Mouse (Mus musculus): Measurements from ENCODE around the gene Cyp2j8. TPM values are rescaled to one million over a fixed set of nuclear protein-coding genes. Genes with fewer than 3 reads are reported as not detected.
"Not testable (repeated sequence)": the region's sequence is repeated elsewhere in the genome, so short reads cannot be mapped to it uniquely, and the experiment has no call there.

The Cyp2j8 gene
- not detected for total RNA-seq (2021)
- long read RNA-seq, experiment 1 = 0 reads
- long read RNA-seq, experiment 2 = 0 reads

- intact Hi-C loops (cut with DNase I; ENCODE audit: low total_unique reads) = no loop called here
- DNase-seq = no peak
These were observed at the start of gene Cyp2j8 for GRCm38 (mm10) chr4:96507286-96507685. TSS of gene Cyp2j8 (minus strand) at chr4:96507386.

- intact Hi-C loops (cut with DNase I; ENCODE audit: low total_unique reads) = no loop called here
- DNase-seq = peak; percentile 30
These were observed 46.1 kb upstream of the Cyp2j8 start, which contains the start of gene Cyp2j6 for GRCm38 (mm10) chr4:96553133-96553819. TSS of gene Cyp2j6 (minus strand) at chr4:96553661.

- DNase-seq = no peak
- intact Hi-C loops (cut with DNase I; ENCODE audit: low total_unique reads) = no loop called here
These were observed 44.4 kb upstream of the Cyp2j8 start for GRCm38 (mm10) chr4:96551619-96552018.

GRCm38 (mm10) chr4:96545976-96546375 lies 38.8 kb upstream of the Cyp2j8 start:
- DNase-seq = no peak
- intact Hi-C loops (cut with DNase I; ENCODE audit: low total_unique reads) = no loop called here

GRCm38 (mm10) chr4:96525772-96526171 lies 18.6 kb upstream of the Cyp2j8 start:
- intact Hi-C loops (cut with DNase I; ENCODE audit: low total_unique reads) = no loop called here
- no peak for DNase-seq

- intact Hi-C loops (cut with DNase I; ENCODE audit: low total_unique reads) = no loop called here
- DNase-seq = no peak
These were observed 15.1 kb upstream of the Cyp2j8 start for GRCm38 (mm10) chr4:96522256-96522655.

GRCm38 (mm10) chr4:96510083-96510482 lies 2.9 kb upstream of the Cyp2j8 start:
- no peak for DNase-seq
- intact Hi-C loops (cut with DNase I; ENCODE audit: low total_unique reads) = no loop called here

- DNase-seq; intact Hi-C loops (cut with DNase I; ENCODE audit: low total_unique reads): not testable (repeated sequence)
These were observed 43.7 kb downstream of the Cyp2j8 start for GRCm38 (mm10) chr4:96463311-96464060.

Other genes with a start within 250 kb of the Cyp2j8 start
- not detected for gene Cyp2j11, start 158.7 kb downstream of the Cyp2j8 start, total RNA-seq (2021)
- gene Cyp2j6, start 46.3 kb upstream of the Cyp2j8 start, total RNA-seq (2021) = 1 to 10 TPM; 1.8 to 3.0 TPM
- gene Cyp2j9, start 84.2 kb upstream of the Cyp2j8 start, total RNA-seq (2021) = 1 to 10 TPM in 1 of 2 experiments, under 1 TPM in 1; 0.78 to 1.3 TPM
- gene Cyp2j5, start 156.8 kb upstream of the Cyp2j8 start, total RNA-seq (2021) = not detected